Mouse (Mus musculus): Measurements from ENCODE around the gene Ssbp4. TPM values are rescaled to one million over a fixed set of nuclear protein-coding genes. Genes with fewer than 3 reads are reported as not detected.

Gene Ssbp4
- total and polyA plus RNA-seq, 3 experiments, result 84.9 to 212 TPM; not detected in 1

DNA sequence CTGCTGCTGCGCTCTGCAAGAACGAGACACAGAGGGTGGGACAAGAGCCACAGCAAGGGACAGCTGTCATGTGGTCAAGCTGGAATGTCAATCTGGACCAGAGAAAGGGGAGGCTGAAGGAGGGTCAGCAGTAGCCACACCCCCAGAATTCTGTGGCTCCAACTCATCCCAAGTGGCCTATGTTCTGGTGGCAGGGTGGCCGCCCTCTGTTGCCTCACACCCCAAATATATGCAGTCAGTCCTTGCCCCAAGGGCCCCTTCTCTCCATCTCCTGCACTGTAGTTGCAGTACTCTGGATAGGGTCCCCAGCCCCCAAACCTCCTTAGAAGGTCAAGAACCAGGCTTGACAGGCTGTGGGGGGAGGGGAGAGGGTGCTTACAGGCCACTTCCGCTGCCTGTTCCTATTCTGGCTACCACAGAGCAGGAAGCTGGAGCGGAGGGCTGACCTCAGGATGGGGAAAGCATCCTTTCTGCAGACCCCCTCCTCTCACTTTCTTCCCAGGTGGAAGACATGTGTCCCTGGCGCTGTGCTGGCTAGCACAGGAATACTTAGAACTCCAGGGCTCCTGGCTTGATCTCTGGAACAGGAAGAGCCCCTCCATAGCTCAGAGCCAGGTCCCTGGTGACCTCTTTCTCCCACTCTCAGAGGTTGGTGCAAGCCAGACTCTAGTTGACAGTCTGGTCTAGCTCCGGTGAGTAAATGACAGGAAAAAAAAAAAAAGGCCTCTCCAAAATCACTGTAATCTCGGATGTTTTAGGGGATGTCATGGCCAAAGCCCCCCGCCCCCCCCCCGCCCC lies 8.0 kb downstream of the Ssbp4 start:
- Histone ChIP-seq H3K27me3 (ENCODE audit: control insufficient read depth in 1 of 2, insufficient read depth in 2 of 2, low read length in 2 of 2) (no peaks in the 10 kb centered on the region), H3K4me3 (ENCODE audit: control insufficient read depth in 1 of 2, insufficient read depth in 1 of 2, low read depth in 2 of 2, low read length in 2 of 2) (no peak overlapping the region), H3K9me3 (replicated peaks; ENCODE audit: insufficient read depth, low read length) (no peaks in the 10 kb centered on the region), H3K27ac (ENCODE audit: control insufficient read depth, low read depth, low read length) (no peak overlapping the region), H3K36me3 (ENCODE audit: control insufficient read depth in 1 of 2, insufficient read depth in 2 of 2, low read length in 2 of 2) (no peaks in the 10 kb centered on the region; a peak in 1 of 4 replicates), H3K79me2 (ENCODE audit: control insufficient read depth, insufficient read depth, low read length, poor library complexity) (peaks cover 4% of the 10 kb centered on the region), H3K9ac (ENCODE audit: control insufficient read depth, low read depth, low read length, poor library complexity, severe bottlenecking) (no peak overlapping the region), H3K4me1 (ENCODE audit: control insufficient read depth in 1 of 2, insufficient read depth in 2 of 2, low read length in 2 of 2) (no peaks in the 10 kb centered on the region)
- TF ChIP-seq RCOR1 (IDR thresholded peaks at IDR 0.05; ENCODE audit: low read depth, low read length) (no peak), POLR2A (IDR thresholded peaks at IDR 0.05; ENCODE audit: control insufficient read depth in 1 of 2, insufficient read depth in 1 of 2, low read depth in 1 of 2, low read length in 2 of 2, poor library complexity in 1 of 2) (no peak)
- DNase-seq (ENCODE audit: low read depth, low spot score), result no peak

DNA sequence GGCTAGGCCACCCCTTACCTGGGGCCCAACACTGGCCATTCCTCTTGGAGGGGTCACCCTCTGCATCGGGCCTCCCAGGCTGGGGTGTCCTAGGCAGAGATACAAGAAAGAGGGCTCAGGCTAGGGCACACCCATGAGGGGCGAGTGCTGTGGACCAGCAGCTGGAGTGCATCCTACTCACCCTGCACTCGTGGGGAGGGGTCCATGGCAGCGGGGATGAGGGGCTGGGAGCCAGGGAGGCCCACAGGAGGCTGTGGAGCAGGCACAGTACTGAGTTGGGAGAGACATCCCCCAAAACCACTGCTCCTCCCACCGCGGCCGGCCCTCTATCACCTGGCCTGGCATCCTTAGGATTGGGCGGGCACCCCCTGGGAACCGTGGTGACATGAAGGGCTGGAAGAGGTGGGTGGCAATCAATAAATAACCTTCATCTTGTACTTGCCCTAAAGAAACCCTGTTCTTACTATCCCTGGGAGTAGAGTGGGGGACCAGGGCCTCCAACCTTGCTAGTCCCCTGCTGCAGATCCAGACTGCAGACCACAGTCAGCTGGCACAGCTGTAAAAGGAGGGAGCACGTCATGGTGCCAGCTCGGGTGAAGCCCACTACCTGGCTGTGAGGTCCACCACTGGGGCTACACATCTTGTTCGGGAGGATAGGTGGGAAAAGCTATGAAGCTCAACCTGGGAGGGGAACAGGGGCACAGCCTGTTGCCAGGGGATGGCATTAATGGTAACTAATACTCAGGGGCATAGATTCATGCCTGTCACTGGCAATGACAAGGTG lies 9.0 kb downstream of the Ssbp4 start:
- no peak for DNase-seq (ENCODE audit: low read depth, low spot score)
- Histone ChIP-seq H3K27me3 (ENCODE audit: control insufficient read depth in 1 of 2, insufficient read depth in 2 of 2, low read length in 2 of 2) (no peaks in the 10 kb centered on the region), H3K27ac (ENCODE audit: control insufficient read depth, low read depth, low read length) (no peak overlapping the region), H3K4me3 (ENCODE audit: control insufficient read depth in 1 of 2, insufficient read depth in 1 of 2, low read depth in 2 of 2, low read length in 2 of 2) (no peak overlapping the region), H3K9ac (ENCODE audit: control insufficient read depth, low read depth, low read length, poor library complexity, severe bottlenecking) (no peak overlapping the region), H3K36me3 (ENCODE audit: control insufficient read depth in 1 of 2, insufficient read depth in 2 of 2, low read length in 2 of 2) (no peaks in the 10 kb centered on the region; a peak in 1 of 4 replicates), H3K79me2 (ENCODE audit: control insufficient read depth, insufficient read depth, low read length, poor library complexity) (peaks cover 4% of the 10 kb centered on the region), H3K4me1 (ENCODE audit: control insufficient read depth in 1 of 2, insufficient read depth in 2 of 2, low read length in 2 of 2) (peaks cover 0 to 4% of the 10 kb centered on the region in 2 experiments; a peak in 2 of 4 replicates), H3K9me3 (replicated peaks; ENCODE audit: insufficient read depth, low read length) (no peaks in the 10 kb centered on the region)
- TF ChIP-seq ETS1 (IDR thresholded peaks at IDR 0.05; ENCODE audit: low read depth, low read length) (no peak), MYC (IDR thresholded peaks at IDR 0.05; ENCODE audit: low read depth, low read length) (no peak), TAL1 (IDR thresholded peaks at IDR 0.05; ENCODE audit: low read length) (no peak), POLR2AphosphoS2 (IDR thresholded peaks at IDR 0.05; ENCODE audit: low read length) (no peak), CHD2 (IDR thresholded peaks at IDR 0.05; ENCODE audit: low read length) (no peak), CHD1 (IDR thresholded peaks at IDR 0.05; ENCODE audit: low read depth, low read length) (no peak), CTCF (IDR thresholded peaks at IDR 0.05 in 2 of 3, conservative IDR thresholded peaks at IDR 0.05 in 1 of 3; ENCODE audit: control insufficient read depth in 1 of 3, insufficient read depth in 1 of 3, low read depth in 2 of 3, low read length in 3 of 3, poor library complexity in 1 of 3, severe bottlenecking in 1 of 3) (no peak), MEF2A (IDR thresholded peaks at IDR 0.05; ENCODE audit: extremely low read depth, insufficient replicate concordance, low read depth, low read length, poor library complexity, severe bottlenecking) (no peak), MAFK (IDR thresholded peaks at IDR 0.05; ENCODE audit: borderline replicate concordance, low read depth, low read length) (no peak), TCF12 (IDR thresholded peaks at IDR 0.05; ENCODE audit: low read depth, low read length) (no peak), GATA1 (IDR thresholded peaks at IDR 0.05; ENCODE audit: low read depth, low read length) (no peak)

Data from MEL (cell line).